ENCODE assay signal across 30 mouse cellular contexts in genomic region chr11:69356544-69356943, GRCm38 (mm10).
"Had no signal": no experiment of that assay in that cellular context is flagged by ENCODE, and none has a peak within 500 bp of the region (broad histone marks: within the 10 kb centered on the region; RNA-seq: fewer than 3 reads in every experiment).

No protein-coding gene starts in this region.

- H3K4me1 ChIP-seq: limb, embryonic 12.5 days; limb, embryonic 13.5 days; limb, embryonic 15.5 days; liver, embryonic 12.5 days; liver, embryonic 13.5 days; liver, embryonic 15.5 days; lung, embryonic 15.5 days; midbrain, embryonic 10.5 days; midbrain, embryonic 12.5 days; midbrain, embryonic 13.5 days; midbrain, embryonic 15.5 days had no signal

- H3K4me2 ChIP-seq: limb, embryonic 12.5 days; limb, embryonic 13.5 days; limb, embryonic 15.5 days; liver, embryonic 11.5 days; liver, embryonic 12.5 days; liver, embryonic 13.5 days; liver, embryonic 15.5 days; lung, embryonic 14.5 days; lung, embryonic 15.5 days; midbrain, embryonic 11.5 days; midbrain, embryonic 12.5 days; midbrain, embryonic 13.5 days; midbrain, embryonic 15.5 days had no signal

- H3K27me3 ChIP-seq: limb, embryonic 12.5 days; limb, embryonic 13.5 days; limb, embryonic 15.5 days; liver, embryonic 15.5 days; lung, embryonic 15.5 days; midbrain, embryonic 12.5 days; midbrain, embryonic 13.5 days; midbrain, embryonic 15.5 days had no signal

- ATAC-seq: liver, embryonic 12.5 days; liver, postnatal 0 days; lung, postnatal 0 days; midbrain, embryonic 13.5 days; midbrain, embryonic 15.5 days; midbrain, embryonic 16.5 days had no signal

- H3K4me3 ChIP-seq: limb, embryonic 10.5 days; limb, embryonic 12.5 days; limb, embryonic 13.5 days; limb, embryonic 15.5 days; liver, embryonic 12.5 days; liver, embryonic 13.5 days; liver, embryonic 15.5 days; lung, embryonic 15.5 days; megakaryocyte, embryonic 14.5 days; midbrain, embryonic 10.5 days; midbrain, embryonic 12.5 days; midbrain, embryonic 13.5 days; midbrain, embryonic 15.5 days had no signal

- H3K9ac ChIP-seq: limb, embryonic 12.5 days; limb, embryonic 13.5 days; limb, embryonic 15.5 days; liver, embryonic 12.5 days; liver, embryonic 13.5 days; liver, embryonic 14.5 days; liver, embryonic 15.5 days; liver, postnatal 0 days; lung, embryonic 14.5 days; lung, embryonic 15.5 days; midbrain, embryonic 12.5 days; midbrain, embryonic 15.5 days had no signal

- H3K27ac ChIP-seq: limb, embryonic 10.5 days; limb, embryonic 12.5 days; limb, embryonic 13.5 days; limb, embryonic 15.5 days; liver, embryonic 12.5 days; liver, embryonic 13.5 days; liver, embryonic 14.5 days; liver, embryonic 15.5 days; lung, embryonic 15.5 days; macrophage; midbrain, embryonic 10.5 days; midbrain, embryonic 12.5 days; midbrain, embryonic 13.5 days; midbrain, embryonic 15.5 days had no signal

- DNase-seq: left cerebral cortex, postnatal 4 days; liver; liver, embryonic 13.5 days; liver, postnatal 0 days; lung, adult 18-20 months; lung, adult 2 months; lung, embryonic 14.5 days; lung, postnatal 10 days; lung, postnatal 14 days; lung, postnatal 36 days; lung, postnatal 4 days; midbrain, embryonic 14.5 days had no signal

- H3K9me3 ChIP-seq: limb, embryonic 10.5 days; limb, embryonic 12.5 days; limb, embryonic 13.5 days; limb, embryonic 15.5 days; liver, embryonic 12.5 days; liver, embryonic 13.5 days; liver, embryonic 15.5 days; lung, embryonic 15.5 days; megakaryocyte, embryonic 14.5 days; midbrain, embryonic 10.5 days; midbrain, embryonic 12.5 days; midbrain, embryonic 13.5 days; midbrain, embryonic 15.5 days had no signal
